Mouse (Mus musculus): ENCODE results near the gene Nfkbib. TPM values are rescaled to one million over a fixed set of nuclear protein-coding genes. Genes with fewer than 3 reads are reported as not detected.

Gene Nfkbib
- total and polyA plus RNA-seq, 3 experiments, result 30.5 to 101 (median 59.3) TPM

GRCm38 (mm10) chr7:28810107-28811066 is 43.1 kb upstream of the Nfkbib start (continued):
- TF ChIP-seq MEF2A (IDR thresholded peaks at IDR 0.05; ENCODE audit: borderline replicate concordance, low read depth, low read length), result peak; percentile 45; the same call in 1 of the 2 replicates

- dilution Hi-C loops (cut with MboI; ENCODE audit: extremely low pct_ligation_motif_present, extremely low pct_unique_long_range_greater_than_20kb, low sequenced_read_pairs), result no loop called here
- peak overlapping the region; percentile 89 for H3K27ac ChIP-seq (ENCODE audit: insufficient read depth, low read depth)
- no peaks in the 10 kb centered on the region for H3K9me3 ChIP-seq (replicated peaks; ENCODE audit: low read length)
- in situ Hi-C loops (cut with MboI; ENCODE audit: low pct_ligation_motif_present, low pct_unique_long_range_greater_than_20kb, low sequenced_read_pairs), result no loop called here
- H3K79me2 ChIP-seq (replicated peaks; ENCODE audit: control insufficient read depth, extremely low read depth, insufficient read depth, poor library complexity, severe bottlenecking), result peaks cover 32% of the 10 kb centered on the region
- peak overlapping the region; percentile 96 for H3K9ac ChIP-seq (ENCODE audit: insufficient read depth, low read depth)
- H3K4me2 ChIP-seq (ENCODE audit: insufficient read depth, low read depth, poor library complexity, severe bottlenecking), result peak overlapping the region; percentile 40
- peak overlapping the region; percentile 63 to 90 (median 74) for H3K4me3 ChIP-seq (replicated peaks in 1 of 3; ENCODE audit: low read depth in 2 of 3, low read length in 2 of 3, poor library complexity in 1 of 3)
- peaks cover 3 to 36% of the 10 kb centered on the region in 2 experiments; a peak in 3 of 4 replicates for H3K4me1 ChIP-seq (ENCODE audit: control insufficient read depth in 1 of 2, insufficient read depth in 2 of 2)
- TF ChIP-seq USF2 (conservative IDR thresholded peaks at IDR 0.05; ENCODE audit: low read depth, low read length) (no peak), MXI1 (IDR thresholded peaks at IDR 0.05; ENCODE audit: low read depth, low read length) (peak; percentile 62; the same call in 1 of the 2 replicates), UBTF (IDR thresholded peaks at IDR 0.05; ENCODE audit: low read depth, low read length) (no peak), NELFE (IDR thresholded peaks at IDR 0.05; ENCODE audit: low read depth, low read length) (no peak; the same call in 1 of the 2 replicates), BHLHE40 (IDR thresholded peaks at IDR 0.05; ENCODE audit: low read depth, low read length) (peak; percentile 85), E2F4 (IDR thresholded peaks at IDR 0.05; ENCODE audit: insufficient replicate concordance, low read depth, low read length) (no peak), POLR2A (IDR thresholded peaks at IDR 0.05; ENCODE audit: low read depth, low read length) (peak; percentile 50; the same call in 1 of the 2 replicates), SIN3A (IDR thresholded peaks at IDR 0.05; ENCODE audit: low read length) (0 out of 2 replicates have a peak, but pooled peaks have one; percentile 10), MAZ (IDR thresholded peaks at IDR 0.05; ENCODE audit: low read depth, low read length) (no peak; the same call in 1 of the 2 replicates), NRF1 (IDR thresholded peaks at IDR 0.05; ENCODE audit: low read depth, low read length) (peak; percentile 77), RCOR1 (conservative IDR thresholded peaks at IDR 0.05; ENCODE audit: low read depth, low read length) (no peak), MYC (IDR thresholded peaks at IDR 0.05; ENCODE audit: low read depth, low read length) (0 out of 2 replicates have a peak, but pooled peaks have one; percentile 49), HCFC1 (IDR thresholded peaks at IDR 0.05; ENCODE audit: low read depth, low read length) (no peak; the same call in 1 of the 2 replicates), ZNF384 (IDR thresholded peaks at IDR 0.05; ENCODE audit: low read depth, low read length) (no peak), ZC3H11A (IDR thresholded peaks at IDR 0.05; ENCODE audit: low read depth, low read length) (no peak)
- H3K36me3 ChIP-seq (replicated peaks in 1 of 2; ENCODE audit: control insufficient read depth in 1 of 2, insufficient read depth in 1 of 2, low read length in 1 of 2), result peaks cover 25 to 28% of the 10 kb centered on the region in 2 experiments
- peak; percentile 77 for DNase-seq (ENCODE audit: extremely low read depth)
- no peaks in the 10 kb centered on the region for H3K27me3 ChIP-seq (replicated peaks)
These were observed 42.2 kb upstream of the Nfkbib start for GRCm38 (mm10) chr7:28809401-28810089.
